Mouse (Mus musculus) left cerebral cortex, postnatal 10 days (tissue): ENCODE results near the gene Gm15262. TPM values are rescaled to one million over a fixed set of nuclear protein-coding genes. Genes with fewer than 3 reads are reported as not detected.
"Not testable (repeated sequence)": the region's sequence is repeated elsewhere in the genome, so short reads cannot be mapped to it uniquely, and the experiment has no call there.

Source experiments
- DNase-seq, 2 experiments: peaks; one replicate each; pipeline ENCODE4 v3.0.0; 2021 to 2022; ENCODE audit warnings: low spot score in 2 of 2, mixed read lengths in 1 of 2; ENCODE audit errors: extremely low spot score in 1 of 2
- intact Hi-C: fragments of 180-260 bp; cut with DNase I; formaldehyde crosslinking; loops from one replicate; pipeline ENCODE4 v1.15.1; 2025
- total RNA-seq, 2 experiments: library from RNA; stranded (reverse); gene quantifications; 2 replicates each; pipeline ENCODE4 v1.2.3; 2021

The Gm15262 gene
- total RNA-seq, result not detected

GRCm38 (mm10) chrX:161287156-161287555 lies at the start of gene Gm15262:
Gm15262 (plus strand) TSS chrX:161287456.
- intact Hi-C loops, DNase-seq: not testable (repeated sequence)

- intact Hi-C loops, result no loop called here
- DNase-seq, result no peak
These were observed 20.9 kb downstream of the Gm15262 start for GRCm38 (mm10) chrX:161308131-161308530.

- intact Hi-C loops, result no loop called here
These were observed 29.2 kb downstream of the Gm15262 start for GRCm38 (mm10) chrX:161316443-161316842.

DNA sequence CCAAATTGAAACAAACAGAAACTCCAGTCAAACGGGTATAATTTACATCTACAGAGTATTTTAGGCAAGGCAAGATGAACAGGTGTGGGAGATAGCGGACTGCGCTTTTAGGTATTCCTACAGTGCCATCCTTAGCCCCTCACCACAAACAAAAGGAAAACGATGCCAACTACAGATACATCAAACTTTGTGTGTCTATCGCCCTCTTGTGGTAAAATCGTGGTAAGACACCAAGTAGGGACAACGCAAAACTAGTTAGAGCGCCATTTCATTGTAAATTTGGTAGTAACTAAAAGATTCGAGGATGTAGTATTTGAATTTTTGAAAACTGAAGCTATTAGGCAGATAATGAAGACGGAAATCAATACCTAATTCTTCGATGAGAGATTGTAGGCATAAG lies 83.7 kb downstream of the Gm15262 start:
- DNase-seq, result no peak
- intact Hi-C loops, result no loop called here

More at GRCm38 (mm10) chrX:161316443-161316842, 29.2 kb downstream of the Gm15262 start:
- no peak for DNase-seq

- intact Hi-C loops, result no loop called here
These were observed 84.2 kb downstream of the Gm15262 start for GRCm38 (mm10) chrX:161371461-161371860.

GRCm38 (mm10) chrX:161375568-161375967 lies 88.3 kb downstream of the Gm15262 start:
- no peak for DNase-seq
- intact Hi-C loops, result no loop called here

More at GRCm38 (mm10) chrX:161371461-161371860, 84.2 kb downstream of the Gm15262 start:
- no peak for DNase-seq

DNA sequence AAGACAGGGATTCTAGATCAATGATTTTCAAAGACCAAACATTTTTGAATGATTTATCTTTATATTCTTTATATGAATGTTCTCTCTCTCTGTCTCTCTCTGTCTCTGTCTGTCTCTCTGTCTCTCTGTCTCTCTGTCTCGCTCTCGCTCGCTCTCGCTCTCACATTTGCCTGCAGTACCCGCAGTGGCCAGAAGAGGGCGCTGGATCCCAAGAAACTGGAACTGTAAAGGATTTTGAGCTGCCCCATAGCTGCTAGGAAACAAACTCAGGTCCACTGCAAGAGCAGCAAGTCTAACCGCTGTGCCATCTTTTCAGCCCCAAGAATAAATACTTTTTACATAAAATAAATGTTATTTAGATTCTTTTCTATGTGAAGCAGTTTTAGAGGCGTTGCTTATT lies 98.5 kb downstream of the Gm15262 start:
- intact Hi-C loops, result no loop called here
- DNase-seq, result peak in 1 of 2 experiments; percentile 14

GRCm38 (mm10) chrX:161387942-161388341 lies 100.7 kb downstream of the Gm15262 start:
- no peak for DNase-seq
- intact Hi-C loops, result no loop called here

- intact Hi-C loops, result loop anchor here (2.0 kb wide), 2 partner anchors 392 to 428 kb away; no protein-coding TSS in a partner anchor
- DNase-seq, result peak; percentile 40 to 69
These were observed 111.9 kb downstream of the Gm15262 start for GRCm38 (mm10) chrX:161399110-161399509.

DNA sequence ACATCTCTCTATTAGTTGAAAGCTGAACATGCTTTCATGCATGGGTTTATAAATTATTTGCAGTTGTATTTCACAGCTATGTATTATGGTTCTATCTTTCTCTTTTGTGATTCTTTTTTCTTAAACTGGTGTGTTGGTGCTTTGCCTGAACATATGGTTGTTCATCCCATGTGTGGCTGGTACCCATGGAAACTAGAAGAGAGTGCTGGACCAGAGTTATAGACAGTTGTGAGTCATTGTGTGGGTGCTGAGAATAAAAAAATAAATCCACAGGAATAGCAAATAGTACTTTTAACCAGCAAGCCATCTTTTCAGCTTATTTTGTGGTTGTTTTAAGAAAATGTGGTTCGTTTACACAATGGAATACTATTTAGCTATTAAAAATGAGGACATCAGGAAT lies 123.9 kb downstream of the Gm15262 start:
- DNase-seq, result no peak
- intact Hi-C loops, result no loop called here

Other genes starting within 250 kb of the Gm15262 start
- 1 to 10 TPM; 1.7 to 2.0 TPM for gene Scml2, start 170.3 kb upstream of the Gm15262 start, total RNA-seq